Mouse (Mus musculus): Measurements from ENCODE around the gene Igsf10.

Igsf10 gene

DNA sequence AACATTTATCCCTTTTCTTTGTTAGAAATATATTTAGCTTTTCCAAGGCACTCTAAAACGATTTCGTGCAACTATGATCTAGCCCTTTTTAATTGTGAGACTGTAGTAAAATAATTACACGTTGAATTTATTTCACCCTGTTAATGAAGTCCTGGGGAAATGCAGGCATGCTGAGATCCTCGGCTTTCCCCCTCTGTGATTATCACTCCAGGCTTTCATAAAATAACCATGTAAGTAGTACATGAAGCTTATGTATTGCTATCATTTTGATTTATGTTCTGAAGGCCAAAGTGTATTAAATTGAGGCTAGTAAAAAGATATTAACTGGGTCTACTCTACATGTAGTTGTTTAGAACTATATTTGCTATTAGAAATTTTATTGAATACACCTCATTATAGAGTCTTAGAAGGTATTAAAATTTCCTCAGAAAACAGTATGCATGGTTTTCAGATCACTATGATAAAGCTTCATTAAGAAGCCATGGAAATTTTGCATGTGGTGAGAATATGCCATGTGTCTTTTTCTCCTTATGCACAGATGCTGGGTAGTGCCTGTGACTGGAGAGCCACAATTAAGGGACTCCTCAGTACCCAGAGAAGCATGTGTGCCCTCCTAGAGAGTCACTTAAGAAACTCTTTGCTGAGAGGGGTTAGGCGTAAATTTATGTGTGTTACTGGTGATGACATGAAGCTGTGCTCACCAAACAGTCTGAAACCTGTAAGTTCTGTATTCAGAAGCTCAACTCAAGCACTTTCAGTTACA lies 50.6 kb downstream of the Igsf10 start:
- DNase-seq (ENCODE audit: low spot score in 2 of 2): no peak

DNA sequence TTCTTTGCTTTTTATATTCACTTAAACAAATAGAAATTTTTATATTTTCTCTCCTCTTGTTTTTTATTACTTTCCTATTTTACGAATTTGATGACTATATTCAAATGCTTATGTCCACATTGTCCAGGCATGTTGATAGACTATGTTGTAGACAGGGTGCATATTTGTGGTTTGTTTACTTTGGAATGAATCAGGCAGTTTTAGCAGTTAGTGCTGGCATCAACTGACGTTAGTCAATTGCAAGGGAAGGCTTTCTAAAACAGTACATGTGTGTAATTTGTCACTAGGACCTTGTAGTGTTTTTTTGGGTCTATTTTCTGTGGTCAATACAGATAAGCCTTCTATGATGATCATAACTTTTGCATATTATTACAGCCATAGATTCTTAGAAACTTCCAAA lies 53.6 kb downstream of the Igsf10 start:
- DNase-seq (ENCODE audit: low spot score in 2 of 2): no peak

DNA sequence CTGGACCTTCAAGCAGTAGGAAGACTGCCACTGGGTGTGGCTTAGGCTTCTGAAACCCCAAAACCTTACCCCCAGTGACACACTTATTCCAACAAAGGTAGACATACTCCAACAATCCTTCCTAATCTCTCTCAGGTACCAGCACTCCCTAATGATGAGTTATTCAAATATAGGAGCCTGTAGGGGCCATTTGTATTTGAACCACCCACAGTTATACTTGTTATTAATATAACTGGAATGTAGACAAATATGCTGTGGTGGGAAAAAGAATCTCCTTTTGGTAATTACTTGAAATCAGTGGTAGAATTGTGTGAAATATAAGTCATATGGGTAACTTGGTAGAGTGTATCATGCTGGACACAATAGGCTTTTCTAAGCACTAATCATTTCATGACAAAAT lies 65.6 kb downstream of the Igsf10 start:
- DNase-seq (ENCODE audit: low spot score in 2 of 2): no peak

DNA sequence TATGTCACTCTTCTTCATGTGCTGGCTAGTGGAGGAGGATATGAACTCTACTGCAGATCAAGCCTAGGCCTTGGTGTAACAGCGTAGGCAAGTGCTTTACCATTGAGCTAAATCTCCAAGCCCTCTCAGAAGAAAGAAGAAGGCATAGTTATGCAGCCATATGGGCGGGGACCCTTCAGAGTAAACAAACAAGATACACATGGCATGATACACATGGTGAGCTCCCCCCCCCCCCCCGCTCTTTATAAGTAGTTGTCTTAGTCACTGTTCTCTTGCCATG lies 66.0 kb downstream of the Igsf10 start:
- no peak for DNase-seq (ENCODE audit: low spot score in 2 of 2)

DNA sequence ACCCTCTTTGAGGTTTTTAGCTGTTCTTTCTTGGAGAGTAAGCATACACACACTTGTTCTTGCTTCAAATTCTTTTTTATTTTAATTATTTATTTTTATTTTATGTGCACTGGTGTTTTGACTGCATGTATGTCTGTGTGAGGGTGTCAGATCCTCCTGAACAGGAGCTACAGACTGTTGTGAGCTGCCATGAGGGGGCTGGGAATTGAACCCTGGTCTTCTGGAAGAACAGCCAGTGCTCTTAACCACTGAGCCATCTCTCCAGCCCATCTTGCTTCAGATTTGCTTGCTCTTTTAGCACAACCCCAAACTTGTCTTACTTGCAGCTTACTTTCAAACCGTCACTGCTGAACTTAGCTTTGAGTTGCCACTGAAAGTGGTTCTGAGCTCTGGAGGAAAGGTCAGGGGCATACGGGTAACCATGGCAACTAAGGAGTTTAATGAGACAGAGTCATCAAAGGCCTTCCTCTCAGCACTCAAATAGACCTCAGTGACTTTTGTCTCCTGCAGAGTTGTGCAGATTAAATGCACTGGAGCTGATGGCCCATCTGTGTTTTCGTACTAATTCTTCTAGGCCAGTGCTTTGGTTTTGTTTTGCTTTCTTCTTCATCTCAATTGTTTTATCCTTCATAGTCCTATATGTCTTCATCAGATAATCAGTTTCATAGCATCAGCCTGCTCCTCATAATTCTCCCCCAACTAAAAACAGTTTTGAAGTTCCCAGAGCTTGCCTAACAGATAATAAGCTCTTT lies 66.5 kb downstream of the Igsf10 start:
- DNase-seq (ENCODE audit: low spot score in 2 of 2): no peak

DNA sequence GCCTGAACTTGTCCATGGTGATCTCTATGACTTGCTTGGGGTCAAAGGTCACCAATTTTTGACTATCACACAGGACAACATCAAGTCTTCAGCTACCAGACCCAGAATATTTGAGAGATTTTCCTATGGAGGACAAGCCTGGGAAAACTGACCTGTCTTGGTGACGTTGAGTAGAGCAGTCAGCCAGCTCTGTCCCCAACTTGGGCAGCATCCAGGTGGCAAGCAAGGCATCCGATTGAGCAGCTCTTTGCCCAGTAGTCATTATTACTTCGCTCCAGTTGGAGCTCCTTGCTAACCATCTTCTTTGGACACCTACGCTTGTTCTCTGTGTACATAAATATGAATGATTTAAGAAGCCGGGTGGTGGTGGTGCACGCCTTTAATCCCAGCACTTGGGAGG lies 73.4 kb downstream of the Igsf10 start:
- no peak for DNase-seq (ENCODE audit: low spot score in 2 of 2)

Data from right cerebral cortex, postnatal 10 days (tissue).